Mouse (Mus musculus): ENCODE data around the gene 4930535I16Rik.
"Not testable (repeated sequence)": the region's sequence is repeated elsewhere in the genome, so short reads cannot be mapped to it uniquely, and the experiment has no call there.

4930535I16Rik gene

GRCm38 (mm10) chr4:123917548-123918140, at the start of gene 4930535I16Rik:
TSS of gene 4930535I16Rik (minus strand) at chr4:123918022.
- DNase-seq (ENCODE audit: low spot score), result no peak

GRCm38 (mm10) chr4:123962721-123963120, 44.9 kb upstream of the 4930535I16Rik start:
- DNase-seq (ENCODE audit: low spot score), result no peak

GRCm38 (mm10) chr4:123960955-123961354, 43.1 kb upstream of the 4930535I16Rik start:
- DNase-seq (ENCODE audit: low spot score), result no peak

- no peak for DNase-seq (ENCODE audit: low spot score)
Measured at GRCm38 (mm10) chr4:123957891-123958290, 40.1 kb upstream of the 4930535I16Rik start.

GRCm38 (mm10) chr4:123957492-123957808, 39.6 kb upstream of the 4930535I16Rik start:
- no peak for DNase-seq (ENCODE audit: low spot score)

GRCm38 (mm10) chr4:123956703-123957491, 39.1 kb upstream of the 4930535I16Rik start:
- peak; percentile 81 for DNase-seq (ENCODE audit: low spot score)

GRCm38 (mm10) chr4:123952059-123952458, 34.2 kb upstream of the 4930535I16Rik start:
- no peak for DNase-seq (ENCODE audit: low spot score)

- peak; percentile 28 for DNase-seq (ENCODE audit: low spot score)
Measured at GRCm38 (mm10) chr4:123949649-123950048, 31.8 kb upstream of the 4930535I16Rik start.

GRCm38 (mm10) chr4:123948901-123949300, 31.1 kb upstream of the 4930535I16Rik start:
- DNase-seq (ENCODE audit: low spot score), result no peak

GRCm38 (mm10) chr4:123947149-123947548, 29.3 kb upstream of the 4930535I16Rik start:
- no peak for DNase-seq (ENCODE audit: low spot score)

- DNase-seq (ENCODE audit: low spot score), result no peak
Measured at GRCm38 (mm10) chr4:123946701-123947100, 28.9 kb upstream of the 4930535I16Rik start.

GRCm38 (mm10) chr4:123940878-123941277, 23.1 kb upstream of the 4930535I16Rik start:
- DNase-seq (ENCODE audit: low spot score), result not testable (repeated sequence)

GRCm38 (mm10) chr4:123939838-123940237, 22.0 kb upstream of the 4930535I16Rik start:
- peak; percentile 82 for DNase-seq (ENCODE audit: low spot score)

- no peak for DNase-seq (ENCODE audit: low spot score)
Measured at GRCm38 (mm10) chr4:123936059-123936458, 18.2 kb upstream of the 4930535I16Rik start.

GRCm38 (mm10) chr4:123934306-123934705, 16.5 kb upstream of the 4930535I16Rik start:
- DNase-seq (ENCODE audit: low spot score), result no peak

GRCm38 (mm10) chr4:123929994-123930393, 12.2 kb upstream of the 4930535I16Rik start:
- DNase-seq (ENCODE audit: low spot score), result no peak

GRCm38 (mm10) chr4:123927961-123928360, 10.1 kb upstream of the 4930535I16Rik start:
- no peak for DNase-seq (ENCODE audit: low spot score)

GRCm38 (mm10) chr4:123921055-123921565, 3.3 kb upstream of the 4930535I16Rik start:
- no peak for DNase-seq (ENCODE audit: low spot score)

GRCm38 (mm10) chr4:123918851-123919250, 1.0 kb upstream of the 4930535I16Rik start:
- no peak for DNase-seq (ENCODE audit: low spot score)

GRCm38 (mm10) chr4:123916748-123917547, 874 bp downstream of the 4930535I16Rik start, which contains the start of gene Rragc:
TSS of gene Rragc (plus strand) at chr4:123917446.
- DNase-seq (ENCODE audit: low spot score), result peak; percentile 100

- no peak for DNase-seq (ENCODE audit: low spot score)
Measured at GRCm38 (mm10) chr4:123912431-123912830, 5.4 kb downstream of the 4930535I16Rik start.

- no peak for DNase-seq (ENCODE audit: low spot score)
Measured at GRCm38 (mm10) chr4:123911503-123911902, 6.3 kb downstream of the 4930535I16Rik start.

Data from urinary bladder, postnatal 25 days (tissue).